Mouse (Mus musculus) MEL (cell line): Measurements from ENCODE around the gene Myo10. TPM values are rescaled to one million over a fixed set of nuclear protein-coding genes. Genes with fewer than 3 reads are reported as not detected.

ENCODE experiments used
- DNase-seq: peaks from one replicate; pipeline ENCODE4 v3.0.0; 2011; ENCODE audit warnings: low read depth, low spot score
- H3K27ac ChIP-seq: 2 replicates; pipeline ENCODE4 v1.5.1; 2012; ENCODE audit warnings: low read depth, mild to moderate bottlenecking, control low read depth, low read length, moderate library complexity; ENCODE audit not compliant: control insufficient read depth
- H3K27me3 ChIP-seq, 2 experiments: fragments of 150-350 bp in 1 of 2; sonication (generic) in 1 of 2; 2 replicates each; pipeline ENCODE4 v1.6.1; 2012; ENCODE audit warnings: low read length in 2 of 2, mild to moderate bottlenecking in 2 of 2, improper control_type of control experiment in 1 of 2, moderate library complexity in 1 of 2; ENCODE audit not compliant: insufficient read depth in 2 of 2, control insufficient read depth in 1 of 2
- H3K36me3 ChIP-seq, 2 experiments: 2 replicates each; pipeline ENCODE4 v1.6.1; 2012 to 2014; ENCODE audit warnings: low read length in 2 of 2, improper control_type of control experiment in 1 of 2, inconsistent platforms in 1 of 2, mild to moderate bottlenecking in 1 of 2; ENCODE audit not compliant: insufficient read depth in 2 of 2, control insufficient read depth in 1 of 2
- H3K4me1 ChIP-seq, 2 experiments: fragments of 150-350 bp in 1 of 2; sonication (generic) in 1 of 2; 2 replicates each; pipeline ENCODE4 v1.6.1; 2012; ENCODE audit warnings: low read length in 2 of 2, improper control_type of control experiment in 1 of 2, mild to moderate bottlenecking in 1 of 2; ENCODE audit not compliant: insufficient read depth in 2 of 2, control insufficient read depth in 1 of 2
- H3K4me3 ChIP-seq, 2 experiments: fragments of 150-350 bp in 1 of 2; sonication (generic) in 1 of 2; 2 replicates each; pipeline ENCODE4 v1.5.1; 2012; ENCODE audit warnings: low read depth in 2 of 2, low read length in 2 of 2, mild to moderate bottlenecking in 2 of 2, moderate library complexity in 2 of 2, control low read depth in 1 of 2, improper control_type of control experiment in 1 of 2; ENCODE audit not compliant: control insufficient read depth in 1 of 2, insufficient read depth in 1 of 2
- H3K79me2 ChIP-seq: 2 replicates; pipeline ENCODE4 v1.6.1; 2012; ENCODE audit warnings: mild to moderate bottlenecking, low read length, moderate library complexity; ENCODE audit not compliant: control insufficient read depth, poor library complexity, insufficient read depth
- H3K9ac ChIP-seq: 2 replicates; pipeline ENCODE4 v1.6.1; 2012; ENCODE audit warnings: low read depth, mild to moderate bottlenecking, control low read depth, low read length, moderate library complexity; ENCODE audit not compliant: control insufficient read depth, poor library complexity, severe bottlenecking
- H3K9me3 ChIP-seq: fragments of 150-350 bp; sonication (generic); replicated peaks from 2 replicates; pipeline ENCODE4 v1.6.1; 2012; ENCODE audit warnings: mild to moderate bottlenecking, low read length, improper control_type of control experiment, moderate library complexity; ENCODE audit not compliant: insufficient read depth
- CTCF ChIP-seq, 3 experiments: IDR thresholded peaks in 2 of 3; conservative IDR thresholded peaks in 1 of 3; 2 replicates each; pipeline ENCODE4 v1.5.1; 2011 to 2012; ENCODE audit warnings: low read length in 3 of 3, low read depth in 2 of 3, mild to moderate bottlenecking in 2 of 3, improper control_type of control experiment in 1 of 3, inconsistent platforms in 1 of 3, mixed read lengths in 1 of 3, moderate library complexity in 1 of 3; ENCODE audit not compliant: control insufficient read depth in 1 of 3, insufficient read depth in 1 of 3, poor library complexity in 1 of 3, severe bottlenecking in 1 of 3
- E2F4 ChIP-seq: IDR thresholded peaks from 2 replicates; pipeline ENCODE4 v1.6.1; 2011; ENCODE audit warnings: low read depth, low read length, improper control_type of control experiment, borderline replicate concordance
- EP300 ChIP-seq, 2 experiments: IDR thresholded peaks; 2 replicates each; pipeline ENCODE4 v1.6.1; 2011; ENCODE audit warnings: improper control_type of control experiment in 2 of 2, low read length in 2 of 2, low read depth in 1 of 2, mild to moderate bottlenecking in 1 of 2
- GATA1 ChIP-seq: IDR thresholded peaks from 2 replicates; pipeline ENCODE4 v1.6.1; 2011; ENCODE audit warnings: low read depth, low read length, improper control_type of control experiment
- HCFC1 ChIP-seq: IDR thresholded peaks from 2 replicates; pipeline ENCODE4 v1.6.1; 2012; ENCODE audit warnings: low read depth, mild to moderate bottlenecking, inconsistent platforms, low read length, improper control_type of control experiment, moderate library complexity
- KAT2A ChIP-seq: conservative IDR thresholded peaks from 2 replicates; pipeline ENCODE4 v1.6.1; 2012; ENCODE audit warnings: low read depth, low read length, improper control_type of control experiment, inconsistent platforms
- MXI1 ChIP-seq: IDR thresholded peaks from 2 replicates; pipeline ENCODE4 v1.6.1; 2011; ENCODE audit warnings: mild to moderate bottlenecking, low read depth, low read length, improper control_type of control experiment
- NELFE ChIP-seq: IDR thresholded peaks from 2 replicates; pipeline ENCODE4 v1.6.1; 2011; ENCODE audit warnings: low read depth, low read length, improper control_type of control experiment
- POLR2AphosphoS5 ChIP-seq: IDR thresholded peaks from 2 replicates; pipeline ENCODE4 v1.6.1; 2012; ENCODE audit warnings: low read depth, borderline replicate concordance, mild to moderate bottlenecking, inconsistent platforms, low read length, moderate library complexity, mixed read lengths
- RAD21 ChIP-seq: IDR thresholded peaks from 2 replicates; pipeline ENCODE4 v1.6.1; 2011; ENCODE audit warnings: mild to moderate bottlenecking, low read depth, low read length, improper control_type of control experiment
- RCOR1 ChIP-seq: IDR thresholded peaks from 2 replicates; pipeline ENCODE4 v1.6.1; 2012; ENCODE audit warnings: low read depth, mild to moderate bottlenecking, inconsistent platforms, low read length, improper control_type of control experiment
- SMC3 ChIP-seq: IDR thresholded peaks from 2 replicates; pipeline ENCODE4 v1.6.1; 2011; ENCODE audit warnings: low read depth, low read length, improper control_type of control experiment
- TCF12 ChIP-seq: IDR thresholded peaks from 2 replicates; pipeline ENCODE4 v1.6.1; 2014; ENCODE audit warnings: low read depth, mild to moderate bottlenecking, inconsistent platforms, low read length, improper control_type of control experiment, moderate library complexity
- UBTF ChIP-seq: IDR thresholded peaks from 2 replicates; pipeline ENCODE4 v1.6.1; 2012; ENCODE audit warnings: low read depth, mild to moderate bottlenecking, inconsistent platforms, low read length, improper control_type of control experiment, moderate library complexity, borderline replicate concordance; ENCODE audit not compliant: insufficient read depth
- ZC3H11A ChIP-seq: IDR thresholded peaks from 2 replicates; pipeline ENCODE4 v1.6.1; 2012; ENCODE audit warnings: low read depth, mild to moderate bottlenecking, inconsistent platforms, low read length, improper control_type of control experiment
- ZKSCAN1 ChIP-seq: IDR thresholded peaks from 2 replicates; pipeline ENCODE4 v1.6.1; 2012; ENCODE audit warnings: low read depth, mild to moderate bottlenecking, inconsistent platforms, low read length, improper control_type of control experiment, moderate library complexity
- ZMIZ1 ChIP-seq: IDR thresholded peaks from 2 replicates; pipeline ENCODE4 v1.6.1; 2012; ENCODE audit warnings: low read depth, mild to moderate bottlenecking, inconsistent platforms, low read length, improper control_type of control experiment, moderate library complexity
- polyA plus RNA-seq, 2 experiments: library from polyadenylated mRNA; stranded (reverse) in 1 of 2; unstranded in 1 of 2; fragments of >175 nt in 1 of 2; fragments of >200 nt in 1 of 2; gene quantifications; 2 replicates each; pipeline versions ENCODE4 v1.2.1 to v1.2.4; 2012; ENCODE audit warnings: low replicate concordance in 2 of 2, low read depth in 1 of 2; ENCODE audit not compliant: insufficient read length in 2 of 2, insufficient read depth in 1 of 2, missing spikeins in 1 of 2
- total RNA-seq: library from RNA; depleted of rRNA; stranded (reverse); fragments of 300-350 nt; gene quantifications from 2 replicates; pipeline ENCODE4 v1.2.3, GENCODE M21; 2012

The Myo10 gene
- total and polyA plus RNA-seq, 3 experiments, result 0.01 TPM; not detected in 2

DNA sequence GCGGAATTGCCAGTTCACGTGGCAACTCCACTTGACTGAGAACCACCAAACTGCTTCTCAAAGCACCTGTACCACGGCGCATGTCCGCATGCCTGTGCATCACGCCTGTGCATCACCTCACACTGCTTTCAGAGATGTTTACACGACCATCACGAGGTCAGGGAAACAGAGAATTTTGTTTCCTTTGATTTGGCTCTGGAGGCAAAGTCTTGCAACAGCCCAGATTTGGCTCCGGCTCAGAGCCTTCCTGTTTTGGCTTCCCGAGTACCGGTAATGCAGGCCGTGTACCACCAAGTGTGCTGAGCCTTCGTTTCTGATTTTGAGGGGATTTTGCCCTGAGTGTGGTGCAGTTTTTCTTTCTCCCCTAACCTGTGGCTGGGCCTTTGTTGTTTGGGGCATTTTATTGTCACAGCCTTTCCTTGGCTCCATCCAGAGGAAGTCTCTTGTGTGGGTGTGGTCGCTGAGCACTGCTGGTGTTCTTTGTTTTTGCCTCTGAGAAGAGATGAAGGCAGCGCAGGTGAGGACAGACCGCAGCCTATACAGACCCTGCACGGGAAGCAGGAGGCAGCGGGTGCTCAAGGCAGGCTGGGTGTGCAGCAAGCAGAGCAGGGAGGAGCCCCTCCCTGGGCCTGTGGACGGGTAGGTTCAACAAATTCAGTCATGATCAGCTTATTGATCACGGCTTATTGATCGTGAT is 70.1 kb downstream of the Myo10 start:
- TF ChIP-seq EP300 (IDR thresholded peaks at IDR 0.05; ENCODE audit: low read depth in 1 of 2, low read length in 2 of 2) (no peak), MXI1 (no peak), ZKSCAN1 (no peak), RCOR1 (no peak), POLR2AphosphoS5 (no peak), CTCF (IDR thresholded peaks at IDR 0.05 in 2 of 3, conservative IDR thresholded peaks at IDR 0.05 in 1 of 3; ENCODE audit: control insufficient read depth in 1 of 3, insufficient read depth in 1 of 3, low read depth in 2 of 3, low read length in 3 of 3, poor library complexity in 1 of 3, severe bottlenecking in 1 of 3) (no peak), UBTF (no peak), GATA1 (no peak), SMC3 (no peak), KAT2A (no peak), RAD21 (no peak), ZC3H11A (no peak)
- Histone ChIP-seq H3K9me3 (no peaks in the 10 kb centered on the region), H3K27me3 (no peaks in the 10 kb centered on the region), H3K4me1 (no peaks in the 10 kb centered on the region), H3K36me3 (no peaks in the 10 kb centered on the region), H3K4me3 (no peak overlapping the region), H3K9ac (no peak overlapping the region), H3K27ac (no peak overlapping the region), H3K79me2 (no peaks in the 10 kb centered on the region)
- no peak for DNase-seq

DNA sequence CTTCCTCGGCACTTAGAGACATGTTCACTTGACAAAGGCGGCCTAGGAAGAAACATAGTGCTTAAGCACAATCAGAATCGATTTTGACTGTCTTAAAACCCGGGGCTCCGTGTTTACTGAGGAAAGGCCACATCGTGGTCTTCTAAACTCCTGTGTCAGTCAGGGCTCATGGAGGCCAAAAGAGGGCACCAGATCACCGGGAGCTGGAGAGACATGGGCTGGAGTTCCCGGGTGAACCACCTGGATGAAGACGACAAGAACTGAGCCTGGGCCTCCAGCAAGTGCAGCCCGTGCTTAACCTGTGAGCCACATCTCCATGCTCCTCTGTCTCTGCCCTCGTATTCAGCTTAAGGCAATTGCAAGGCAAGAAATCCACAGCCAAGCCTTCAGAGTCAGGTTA is 71.4 kb downstream of the Myo10 start:
- no peak for TF ChIP-seq CTCF (IDR thresholded peaks at IDR 0.05 in 2 of 3, conservative IDR thresholded peaks at IDR 0.05 in 1 of 3; ENCODE audit: control insufficient read depth in 1 of 3, insufficient read depth in 1 of 3, low read depth in 2 of 3, low read length in 3 of 3, poor library complexity in 1 of 3, severe bottlenecking in 1 of 3)
- TF ChIP-seq HCFC1, result no peak
- TF ChIP-seq E2F4, result no peak
- no peak for TF ChIP-seq TCF12
- no peak for TF ChIP-seq NELFE
- no peak for TF ChIP-seq ZMIZ1
- no peaks in the 10 kb centered on the region for H3K36me3 ChIP-seq
- H3K4me3 ChIP-seq, result no peak overlapping the region
- no peaks in the 10 kb centered on the region for H3K9me3 ChIP-seq
- H3K4me1 ChIP-seq, result no peaks in the 10 kb centered on the region
- no peak for DNase-seq
- no peak overlapping the region for H3K27ac ChIP-seq
- no peaks in the 10 kb centered on the region for H3K27me3 ChIP-seq
- no peak overlapping the region for H3K9ac ChIP-seq
- no peaks in the 10 kb centered on the region for H3K79me2 ChIP-seq
